Mouse (Mus musculus) cerebellum, adult (tissue): Measurements from ENCODE around the gene Adssl1.

Source experiments
- ATAC-seq: cut with Nextera tagmentation; 2 replicates; pipeline ENCODE4 v1.9.2; 2017; ENCODE audit warnings: mild to moderate bottlenecking, moderate library complexity, mixed read lengths; ENCODE audit not compliant: insufficient number of reproducible peaks, low FRiP score, low TSS enrichment

The Adssl1 gene

GRCm38 (mm10) chr12:112648081-112648480, 28.2 kb downstream of the Adssl1 start:
- no peak for ATAC-seq

GRCm38 (mm10) chr12:112651778-112652439, 32.1 kb downstream of the Adssl1 start:
- no peak for ATAC-seq

GRCm38 (mm10) chr12:112653157-112653824, 33.4 kb downstream of the Adssl1 start:
- ATAC-seq, result peak; percentile 54

GRCm38 (mm10) chr12:112654076-112654475, 34.2 kb downstream of the Adssl1 start:
- no peak for ATAC-seq

GRCm38 (mm10) chr12:112658619-112659018, 38.8 kb downstream of the Adssl1 start:
- no peak for ATAC-seq

GRCm38 (mm10) chr12:112659109-112659508, 39.3 kb downstream of the Adssl1 start:
- ATAC-seq, result no peak

- no peak for ATAC-seq
Observed at GRCm38 (mm10) chr12:112660576-112661326, 40.9 kb downstream of the Adssl1 start.

GRCm38 (mm10) chr12:112661327-112661605, 41.4 kb downstream of the Adssl1 start:
- ATAC-seq, result no peak

- ATAC-seq, result no peak
Observed at GRCm38 (mm10) chr12:112661851-112662250, 42.0 kb downstream of the Adssl1 start.

GRCm38 (mm10) chr12:112663303-112663702, 43.5 kb downstream of the Adssl1 start:
- ATAC-seq, result no peak

- ATAC-seq, result no peak
Observed at GRCm38 (mm10) chr12:112663716-112664115, 43.9 kb downstream of the Adssl1 start.

GRCm38 (mm10) chr12:112664124-112664523, 44.3 kb downstream of the Adssl1 start:
- ATAC-seq, result no peak

- ATAC-seq, result no peak
Observed at GRCm38 (mm10) chr12:112664656-112665055, 44.8 kb downstream of the Adssl1 start.

GRCm38 (mm10) chr12:112665445-112665844, 45.6 kb downstream of the Adssl1 start:
- no peak for ATAC-seq

GRCm38 (mm10) chr12:112665881-112666544, 46.2 kb downstream of the Adssl1 start:
- no peak for ATAC-seq

GRCm38 (mm10) chr12:112667619-112668297, 47.9 kb downstream of the Adssl1 start:
- no peak for ATAC-seq

- no peak for ATAC-seq
Observed at GRCm38 (mm10) chr12:112670718-112671393, 51.0 kb downstream of the Adssl1 start.

GRCm38 (mm10) chr12:112671891-112672290, 52.0 kb downstream of the Adssl1 start:
- ATAC-seq, result no peak

GRCm38 (mm10) chr12:112672744-112673575, 53.1 kb downstream of the Adssl1 start:
- no peak for ATAC-seq
